Mouse (Mus musculus) urinary bladder, postnatal 4 days (tissue): ENCODE results near the gene Nacc1.
A peak's percentile ranks its signal among the peaks of the same experiment; 100 is the strongest.
"Not testable (repeated sequence)": the region's sequence is repeated elsewhere in the genome, so short reads cannot be mapped to it uniquely, and the experiment has no call there.

Experiments used
- DNase-seq, 2 experiments: peaks; one replicate each; pipeline ENCODE4 v3.0.0; 2021 to 2022; ENCODE audit warnings: low spot score in 2 of 2

Gene Nacc1

DNA sequence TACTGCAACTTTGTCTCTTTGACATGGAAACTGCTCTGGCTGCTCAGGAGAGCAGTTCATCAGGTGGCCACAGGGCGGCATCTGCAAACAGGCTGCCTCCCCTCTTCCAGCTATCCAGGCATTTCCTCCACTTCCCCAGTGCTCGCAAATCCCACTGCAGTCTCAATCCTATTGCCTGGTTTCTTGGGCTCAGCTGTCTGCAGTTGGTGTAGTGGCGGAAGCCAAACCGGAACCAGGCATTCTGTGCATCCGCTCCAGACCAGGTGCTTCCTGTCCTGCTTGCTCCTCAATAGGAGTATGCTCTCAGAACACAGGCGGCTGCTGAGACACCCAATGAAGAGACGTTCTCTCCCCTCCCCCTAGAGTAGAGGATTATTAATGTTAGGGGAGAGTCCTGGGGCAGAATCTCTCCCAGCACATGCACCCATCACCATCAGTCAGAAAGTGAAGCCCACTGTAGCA lies 12.2 kb upstream of the Nacc1 start:
- DNase-seq: peak in 1 of 2 experiments; percentile 67

- DNase-seq: no peak
Measured at GRCm38 (mm10) chr8:84698929-84699401, 11.3 kb upstream of the Nacc1 start.

GRCm38 (mm10) chr8:84698288-84698687 lies 10.6 kb upstream of the Nacc1 start:
- DNase-seq: no peak

DNA sequence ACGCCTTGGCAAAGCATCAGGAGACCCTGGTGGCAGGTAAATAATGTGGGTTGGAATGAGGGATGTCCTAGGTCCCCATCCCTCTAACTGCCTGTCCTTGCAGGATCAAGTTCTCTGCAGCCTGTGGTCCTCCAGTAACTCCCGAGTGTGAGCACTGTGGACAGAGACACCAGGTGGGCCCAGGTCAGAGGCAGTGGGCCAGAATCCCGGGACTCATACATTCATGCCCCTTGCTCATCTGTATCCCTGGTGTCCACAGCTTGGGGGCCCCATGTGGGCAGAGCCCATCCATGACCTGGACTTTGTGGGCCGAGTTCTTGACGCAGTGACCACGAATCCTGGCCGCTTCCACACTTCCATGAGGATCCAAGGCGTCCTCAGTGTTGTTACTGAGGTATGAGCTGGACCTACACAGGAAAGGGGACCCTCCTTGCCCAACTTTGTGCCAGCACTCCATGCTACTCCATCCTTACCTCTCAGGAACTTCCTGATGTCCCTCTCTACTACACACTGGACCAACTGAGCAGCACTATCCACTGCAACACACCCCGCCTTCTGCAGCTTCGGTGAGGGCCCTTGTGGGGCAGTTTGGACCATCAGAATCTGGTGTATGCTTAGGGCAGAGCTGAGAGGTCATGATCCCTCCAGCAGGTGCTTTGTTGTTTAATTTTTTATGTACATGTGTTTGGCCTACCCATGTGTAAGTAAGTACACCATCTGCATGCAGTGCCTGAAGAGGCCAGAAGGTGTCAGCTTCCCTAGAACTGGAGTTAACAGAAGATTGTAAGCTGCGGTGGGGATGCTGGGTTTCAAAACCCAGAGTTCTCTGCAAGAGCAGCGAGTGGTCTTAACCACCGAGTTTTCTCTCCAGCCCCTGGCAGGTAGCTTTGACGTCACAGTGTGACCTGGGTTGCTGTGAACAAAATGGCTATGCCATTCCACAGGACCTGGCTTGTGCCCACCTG lies 9.8 kb upstream of the Nacc1 start:
- no peak for DNase-seq

GRCm38 (mm10) chr8:84695140-84695539 lies 7.5 kb upstream of the Nacc1 start:
- DNase-seq: no peak

DNA sequence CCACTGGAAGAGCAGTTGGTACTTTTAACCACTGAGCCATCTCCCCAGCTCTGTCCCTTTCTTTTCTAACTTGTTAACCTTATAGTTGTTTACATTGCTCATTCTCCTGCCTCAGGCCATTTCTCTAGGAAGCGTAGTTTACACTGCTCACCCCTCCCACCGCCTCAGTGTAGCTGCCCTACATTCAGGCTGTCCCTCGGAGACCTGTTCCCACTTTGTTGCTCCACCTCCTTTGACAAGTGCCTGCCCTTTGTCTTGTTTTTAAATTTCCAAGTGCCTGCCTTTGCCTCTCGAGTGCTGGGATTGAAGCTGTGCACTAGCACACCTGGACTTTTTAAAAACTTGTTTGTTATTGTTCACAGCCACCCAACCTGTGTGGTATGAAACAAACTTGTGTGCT lies 5.7 kb upstream of the Nacc1 start:
- no peak for DNase-seq

DNA sequence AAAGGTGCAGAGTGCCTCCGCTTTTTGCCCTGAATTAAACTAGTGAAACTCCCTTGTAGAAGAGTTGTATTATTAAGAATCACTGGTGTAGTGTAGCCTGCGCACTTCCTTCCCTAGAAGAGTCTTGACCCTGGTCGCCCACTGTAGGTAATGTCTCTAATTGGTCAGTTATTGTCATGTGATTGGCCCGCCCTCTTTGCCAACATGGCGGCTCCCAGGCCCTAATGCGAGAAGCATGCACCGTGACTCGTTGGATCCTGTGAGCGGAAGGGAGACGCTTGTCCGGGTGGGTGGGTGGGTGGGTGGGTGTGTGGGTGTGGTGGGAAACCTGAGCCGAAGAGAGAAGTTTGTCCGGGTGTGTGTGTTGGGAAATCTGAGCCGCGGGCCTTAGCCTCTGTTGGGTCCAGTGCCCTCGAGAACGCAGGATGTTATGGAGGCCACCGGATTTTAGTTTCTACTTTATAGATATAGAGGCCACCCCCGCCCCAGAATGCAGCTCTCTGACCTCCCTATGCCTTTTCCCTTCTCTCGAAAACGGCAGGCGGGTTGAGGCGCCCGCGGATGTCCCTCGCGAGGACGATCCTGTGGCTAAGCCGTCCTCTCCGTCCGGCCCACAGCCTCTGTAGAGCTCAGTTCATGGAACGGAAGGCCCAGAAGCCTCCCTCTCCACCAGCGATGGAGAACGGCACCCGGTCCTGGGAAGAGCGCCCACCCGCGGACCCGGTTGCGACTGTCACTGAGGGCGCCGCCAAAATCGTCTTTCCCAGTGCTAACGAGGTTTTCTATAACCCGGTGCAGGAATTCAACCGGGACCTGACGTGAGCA lies 1.6 kb upstream of the Nacc1 start:
- DNase-seq: peak; percentile 82 to 88

GRCm38 (mm10) chr8:84687003-84687704 lies 508 bp downstream of the Nacc1 start:
- DNase-seq: no peak

- no peak for DNase-seq
Measured at GRCm38 (mm10) chr8:84686191-84687002, 1.3 kb downstream of the Nacc1 start, which contains the start of gene Trmt1. Trmt1 (plus strand) TSS chr8:84686307.

GRCm38 (mm10) chr8:84684537-84684936 lies 3.1 kb downstream of the Nacc1 start:
- no peak for DNase-seq

- DNase-seq: no peak
Measured at GRCm38 (mm10) chr8:84682257-84682656, 5.4 kb downstream of the Nacc1 start.

- no peak for DNase-seq
Measured at GRCm38 (mm10) chr8:84681476-84681875, 6.2 kb downstream of the Nacc1 start.

DNA sequence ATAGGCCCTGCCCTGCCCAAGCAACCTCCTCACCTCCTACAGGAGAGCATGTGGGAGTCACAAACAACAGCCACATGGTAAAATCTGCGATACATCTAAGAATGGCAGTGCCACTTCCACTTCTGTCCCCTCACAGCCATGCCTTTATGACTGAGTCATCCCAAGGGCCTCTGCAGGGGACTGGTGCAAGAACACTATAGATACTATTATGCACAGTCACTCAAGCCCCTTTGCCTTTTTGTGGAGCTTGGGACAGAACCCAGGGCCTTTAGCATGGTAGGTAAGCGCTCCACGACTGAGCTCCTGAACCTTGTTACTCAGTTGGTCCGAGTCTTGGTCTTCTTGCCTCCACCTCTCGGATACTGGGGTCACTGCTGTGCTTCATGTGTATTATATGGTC lies 10.4 kb downstream of the Nacc1 start:
- no peak for DNase-seq

DNA sequence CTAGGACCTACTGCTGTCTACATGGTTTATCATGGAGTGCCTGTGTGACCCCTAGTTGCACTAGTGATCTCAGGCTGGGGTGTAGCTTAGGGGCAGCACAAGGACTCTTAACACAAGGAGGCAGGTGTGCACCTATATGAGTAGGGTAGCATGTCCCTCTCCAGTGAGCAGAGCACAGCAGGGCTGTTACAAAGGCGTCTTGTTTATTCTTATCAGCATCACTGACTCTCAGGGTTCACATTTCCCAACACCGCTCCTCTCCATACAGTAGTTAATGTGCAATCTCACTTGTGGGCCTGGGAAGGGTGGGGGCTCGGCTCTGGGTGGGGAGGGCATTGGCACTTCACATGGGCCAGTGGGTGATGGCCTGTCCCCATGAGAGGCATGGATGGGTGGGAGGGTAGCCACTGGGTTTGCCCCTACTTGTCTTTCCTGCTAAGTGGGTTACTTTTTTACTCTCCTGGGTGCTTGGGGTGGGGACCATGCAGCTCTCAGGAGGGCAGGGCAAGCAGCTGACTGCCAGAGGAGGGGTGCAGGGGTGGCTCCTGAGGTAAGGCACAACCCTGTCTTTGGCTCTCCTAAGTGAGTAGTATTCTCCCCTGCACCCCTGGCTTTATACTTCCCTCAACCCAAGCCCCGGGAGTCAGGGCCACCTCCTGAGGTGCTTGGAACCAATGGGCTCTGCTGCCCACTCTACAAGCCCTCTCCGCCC lies 17.2 kb downstream of the Nacc1 start:
- not testable (repeated sequence) for DNase-seq

DNA sequence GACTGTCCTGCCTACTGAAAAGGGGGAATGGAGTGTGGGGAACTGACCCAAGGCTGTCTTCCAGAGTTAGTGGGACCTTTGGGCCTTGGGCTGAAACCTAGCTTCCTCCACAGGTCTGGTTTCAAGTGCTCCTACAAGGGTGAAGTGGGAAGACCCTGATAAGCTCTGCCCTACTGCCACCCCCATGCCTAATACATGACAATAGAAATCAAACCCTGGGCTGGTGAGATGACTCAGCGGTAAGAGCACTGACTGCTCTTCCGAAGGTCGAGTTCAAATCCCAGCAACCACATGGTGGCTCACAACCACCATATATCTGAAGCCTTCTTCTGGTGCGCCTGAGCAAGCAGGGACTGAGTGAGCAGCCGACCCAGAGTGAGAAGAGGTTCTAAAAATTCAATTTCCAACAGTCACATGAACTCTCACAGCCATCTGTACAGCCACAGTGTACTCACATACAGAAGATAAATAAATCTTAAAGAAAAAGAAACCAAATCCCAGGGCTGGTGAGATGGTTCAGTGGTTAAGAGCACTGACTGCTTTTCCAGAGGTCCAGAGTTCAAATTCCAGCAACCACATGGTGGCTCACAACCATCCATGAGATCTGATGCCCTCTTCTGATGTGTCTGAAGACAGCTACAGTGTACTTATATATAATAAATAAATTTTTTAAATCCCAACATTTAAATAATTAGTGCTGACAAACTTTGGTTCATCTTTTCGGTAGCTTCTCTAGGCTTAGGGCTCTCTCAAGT lies 18.8 kb downstream of the Nacc1 start:
- no peak for DNase-seq

GRCm38 (mm10) chr8:84668081-84668480 lies 19.6 kb downstream of the Nacc1 start:
- no peak for DNase-seq

DNA sequence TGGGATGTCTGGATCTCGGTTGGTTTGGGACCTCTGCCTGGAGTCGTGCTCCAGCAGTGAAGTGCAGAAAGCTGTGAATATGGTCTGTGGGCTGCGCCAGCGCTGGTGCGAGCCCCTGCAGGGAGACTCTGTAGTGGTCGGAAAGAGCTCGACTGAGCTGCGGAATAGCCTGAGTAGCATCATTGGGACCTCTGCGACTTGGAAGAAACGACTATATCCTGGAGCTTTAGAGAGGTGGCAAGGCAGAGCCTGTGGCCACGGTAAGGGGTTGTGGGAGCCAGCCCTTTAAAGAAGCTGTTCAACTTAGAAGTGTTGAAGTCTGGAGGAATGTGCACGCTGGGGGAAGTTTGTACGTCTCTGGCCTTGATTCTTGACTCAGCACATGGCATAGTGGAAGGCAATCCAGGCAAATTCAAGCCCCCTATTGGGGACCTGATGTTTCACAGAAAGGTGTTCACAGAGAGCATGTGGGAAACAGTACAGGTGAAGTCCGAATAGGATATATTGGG lies 22.2 kb downstream of the Nacc1 start:
- DNase-seq: no peak

GRCm38 (mm10) chr8:84664566-84665384 lies 22.9 kb downstream of the Nacc1 start:
- peak; percentile 70 to 73 for DNase-seq
